Mouse (Mus musculus): ENCODE data around the gene Fkbp11.

Fkbp11 gene

DNA sequence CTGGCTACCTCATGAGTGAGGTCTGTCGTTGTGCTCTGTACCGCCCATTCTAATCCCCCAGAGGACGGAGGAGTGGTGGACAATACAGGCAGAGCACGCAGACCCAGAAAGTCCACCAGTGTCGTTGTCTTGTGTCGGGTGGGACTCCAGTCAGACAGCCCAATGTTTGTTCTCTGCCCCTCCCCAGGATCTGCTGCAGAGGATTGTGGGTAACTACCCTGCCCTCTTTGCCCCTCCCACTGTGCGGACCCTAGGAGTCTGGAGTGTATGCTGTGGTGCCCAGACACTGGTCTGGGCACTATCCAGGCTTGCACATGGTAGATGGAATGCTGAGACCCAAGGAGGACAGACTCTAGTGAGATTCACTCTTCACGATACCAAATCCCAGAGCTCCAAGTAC lies 31.8 kb downstream of the Fkbp11 start:
- DNase-seq (ENCODE audit: low spot score in 2 of 2) = no peak

DNA sequence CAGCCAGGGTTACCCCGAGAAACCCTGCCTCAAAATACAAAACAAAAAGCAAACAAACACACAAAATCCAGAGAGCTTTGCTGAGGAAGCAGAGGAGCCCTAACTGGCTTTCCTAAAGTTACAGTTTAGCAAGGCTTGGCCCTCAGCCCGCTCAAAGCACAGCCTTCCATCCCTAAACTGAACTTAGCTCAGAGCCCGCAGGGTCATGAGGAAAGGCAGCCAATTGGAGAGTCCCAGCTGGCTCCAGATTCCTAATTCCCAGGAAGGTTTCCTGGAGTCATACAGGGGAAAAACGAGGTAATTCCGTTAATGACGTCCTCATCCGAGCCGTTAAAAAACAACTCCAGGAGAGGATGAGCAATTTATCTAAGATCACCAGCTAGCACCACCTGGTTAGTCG lies 32.3 kb downstream of the Fkbp11 start:
- no peak for DNase-seq (ENCODE audit: low spot score in 2 of 2)

DNA sequence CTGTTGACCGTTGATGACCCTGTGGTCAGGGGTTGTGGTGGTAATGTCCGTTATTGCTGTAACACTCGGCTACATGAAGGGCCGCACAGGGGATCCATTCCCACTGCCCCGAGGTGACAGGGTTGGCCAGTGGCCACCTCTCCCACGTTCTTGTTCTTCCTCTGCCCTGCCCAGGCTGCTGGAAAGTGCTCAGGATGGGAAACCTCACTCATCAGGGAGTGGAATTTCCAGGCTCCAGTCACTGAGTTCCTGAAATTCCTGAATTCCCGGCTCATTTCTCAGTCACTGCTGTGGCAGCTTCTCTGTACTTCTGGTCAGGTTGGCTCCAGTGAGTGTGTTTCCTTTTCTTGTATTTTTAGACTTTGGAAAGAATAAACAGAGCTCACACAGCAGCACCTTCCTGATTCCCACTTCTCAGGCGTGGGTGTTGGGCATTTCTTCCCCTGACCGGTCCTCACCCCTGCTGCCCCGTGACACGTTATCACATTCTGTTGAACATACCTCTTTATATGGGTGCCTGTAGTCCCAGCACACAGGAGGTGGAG lies 35.8 kb downstream of the Fkbp11 start:
- DNase-seq (ENCODE audit: low spot score in 2 of 2) = no peak

DNA sequence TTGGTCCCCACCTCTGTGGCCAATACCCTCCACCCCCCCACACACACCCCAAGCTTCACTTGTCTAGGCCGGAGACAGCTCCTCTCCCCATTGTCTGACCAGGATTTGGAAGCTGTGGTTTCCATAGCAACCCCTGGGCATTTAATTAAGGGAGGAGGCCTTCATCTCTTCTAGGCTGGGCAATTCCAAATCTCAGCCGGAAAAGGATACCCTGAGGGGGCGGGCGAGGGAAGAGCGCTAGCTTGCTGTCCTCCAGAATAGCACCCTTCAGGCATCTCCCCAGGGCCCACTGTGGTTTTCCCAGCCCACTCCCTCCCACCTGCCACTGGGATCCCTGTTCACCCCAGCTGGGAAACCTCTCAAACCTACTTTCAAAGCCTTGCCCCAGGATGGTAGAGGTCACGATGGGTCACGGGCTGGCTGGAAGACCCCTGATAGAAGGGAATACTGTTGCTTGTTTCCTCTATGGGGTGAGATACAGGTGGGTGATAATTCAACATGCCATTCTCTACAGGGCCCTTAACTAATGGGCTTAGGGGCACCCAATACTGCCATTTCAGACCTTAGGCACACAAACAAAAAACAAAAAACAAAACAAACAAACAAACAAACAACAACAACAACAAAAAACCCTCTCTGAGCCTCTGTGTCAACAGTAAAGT lies 36.4 kb downstream of the Fkbp11 start:
- DNase-seq (ENCODE audit: low spot score in 2 of 2) = no peak

DNA sequence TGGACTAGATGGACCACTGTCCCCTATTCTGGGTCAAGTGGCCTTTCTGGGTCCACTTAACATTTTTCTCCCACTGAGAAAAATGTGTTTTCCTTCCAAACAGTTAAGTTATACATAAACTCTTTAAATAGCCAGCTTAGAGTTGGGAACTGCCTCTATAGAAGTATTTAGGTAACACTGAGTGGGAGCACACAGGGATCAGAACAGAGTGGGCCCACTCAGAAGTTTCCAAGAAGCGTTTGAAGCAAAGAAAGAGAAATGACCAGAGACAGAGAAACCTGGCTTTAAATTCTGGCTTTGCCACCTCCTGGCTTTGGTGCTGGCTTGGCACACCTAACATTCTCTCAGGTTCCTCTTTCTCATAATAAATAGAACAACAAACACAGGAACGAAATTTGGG lies 38.3 kb downstream of the Fkbp11 start:
- DNase-seq (ENCODE audit: low spot score in 2 of 2) = no peak

DNA sequence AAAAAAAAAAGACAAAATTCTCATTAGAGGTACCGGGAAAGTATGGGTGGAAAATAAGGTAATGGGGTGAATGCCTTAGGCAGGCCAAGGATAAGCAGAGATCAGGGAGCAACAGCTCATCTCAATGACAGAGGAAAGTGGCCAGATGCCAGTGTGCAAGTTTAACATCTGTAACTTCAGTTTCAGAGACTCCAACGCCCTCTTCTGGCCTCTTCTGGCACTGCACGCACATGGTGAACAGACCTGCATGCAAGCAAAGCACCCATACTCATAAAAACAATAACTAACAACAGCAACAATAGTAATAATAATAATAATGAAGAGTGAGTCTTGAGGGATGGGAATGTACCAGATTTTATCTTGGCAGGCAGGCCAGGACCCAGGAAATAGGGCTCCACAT lies 42.1 kb downstream of the Fkbp11 start:
- no peak for DNase-seq (ENCODE audit: low spot score in 2 of 2)

DNA sequence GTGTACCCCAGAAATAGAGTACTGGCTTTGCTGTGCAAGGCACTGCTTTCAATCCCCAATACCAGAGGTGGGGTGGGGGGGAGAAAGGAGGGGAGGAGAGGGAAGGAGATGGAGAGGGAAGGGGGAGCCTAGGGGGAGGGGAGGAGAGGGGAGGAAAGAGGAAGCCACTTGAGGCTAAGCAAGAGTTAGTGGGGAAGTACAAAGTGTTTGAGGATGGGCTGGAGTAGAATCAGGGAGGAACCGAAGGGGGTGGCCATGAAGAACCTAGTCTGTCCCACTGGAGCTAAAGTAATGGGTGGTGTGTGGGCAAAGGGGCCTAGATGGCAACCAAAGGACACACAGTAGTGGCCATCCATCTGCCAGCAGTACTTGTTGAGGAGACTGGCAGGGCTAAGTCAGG lies 44.3 kb downstream of the Fkbp11 start:
- DNase-seq (ENCODE audit: low spot score in 2 of 2) = no peak

DNA sequence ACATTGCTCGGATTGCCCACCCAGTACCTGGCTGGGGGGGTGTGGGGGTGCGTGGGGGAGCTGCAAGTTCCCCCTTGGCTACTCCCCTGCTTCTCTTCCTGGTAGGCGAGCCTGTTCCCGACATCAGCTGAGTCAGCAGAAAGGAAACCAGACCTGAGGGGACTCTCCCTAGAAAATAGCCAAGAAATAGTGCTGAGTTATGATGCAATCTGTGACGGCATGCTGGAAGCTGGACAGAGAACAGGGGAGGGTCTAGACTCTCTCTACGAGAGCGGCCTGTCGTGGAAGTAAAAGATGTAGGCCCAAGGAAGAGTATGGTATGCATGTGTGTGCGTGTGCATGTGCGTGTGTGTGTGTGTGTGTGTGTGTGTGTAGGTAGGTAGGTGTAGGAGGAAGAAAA lies 44.8 kb downstream of the Fkbp11 start:
- DNase-seq (ENCODE audit: low spot score in 2 of 2) = no peak

DNA sequence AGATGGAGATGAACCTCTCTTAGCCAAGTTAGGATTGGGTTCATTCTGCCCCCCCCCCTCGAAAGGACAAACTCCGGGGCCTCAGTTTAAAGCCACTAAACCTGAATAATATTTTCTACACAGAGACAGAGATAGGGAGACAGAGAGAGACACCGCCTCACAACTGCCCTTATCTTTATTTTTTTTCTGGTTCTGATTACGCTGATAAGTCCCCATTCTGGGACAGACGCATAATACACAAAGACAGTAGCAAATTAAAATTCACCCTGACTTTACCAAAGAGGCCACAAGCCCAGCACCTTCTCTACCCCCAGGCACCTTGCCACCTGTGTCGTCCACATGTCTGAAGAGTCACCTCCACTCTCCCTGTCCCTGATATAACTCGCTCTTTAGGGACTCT lies 46.4 kb downstream of the Fkbp11 start:
- DNase-seq (ENCODE audit: low spot score in 2 of 2) = no peak

DNA sequence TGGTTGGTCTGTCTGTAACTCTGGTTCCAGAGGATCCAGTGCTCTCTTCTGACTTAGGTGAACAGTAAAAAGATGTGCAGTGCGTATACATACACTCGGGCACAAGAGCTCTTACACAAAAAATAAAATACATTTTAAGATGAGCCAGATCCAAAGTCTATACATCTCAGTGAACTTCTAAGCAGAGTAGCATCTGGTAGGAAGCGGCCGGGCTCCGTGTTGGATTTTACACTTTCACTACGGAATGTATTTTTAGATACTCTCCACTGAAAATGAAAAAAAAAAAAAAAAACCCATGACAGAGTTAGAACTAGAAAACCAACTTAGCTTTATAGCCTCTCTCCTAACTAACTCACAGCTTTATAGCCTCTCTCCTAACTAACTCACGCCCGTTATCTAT lies 47.3 kb downstream of the Fkbp11 start:
- DNase-seq (ENCODE audit: low spot score in 2 of 2) = no peak

DNA sequence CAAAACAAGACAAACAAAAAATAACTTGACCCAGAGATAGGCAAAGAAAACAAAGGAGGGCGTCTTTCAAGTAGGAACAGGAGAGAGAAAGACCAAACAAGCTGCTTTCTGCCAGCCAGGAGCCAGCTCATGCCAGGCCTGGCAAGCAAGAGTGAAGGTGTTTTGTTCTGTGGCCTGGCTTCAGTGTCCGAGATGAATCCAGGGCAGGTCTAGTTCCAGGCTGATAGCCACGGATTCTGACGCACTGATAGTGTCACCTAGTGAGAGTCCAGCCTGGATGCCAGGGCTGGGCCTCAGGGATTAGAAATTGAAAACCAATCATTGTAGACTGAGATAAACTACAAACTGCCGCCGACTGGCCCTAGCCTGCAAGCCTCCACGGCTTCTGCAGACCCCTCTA lies 50.0 kb downstream of the Fkbp11 start:
- DNase-seq (ENCODE audit: low spot score in 2 of 2) = no peak

DNA sequence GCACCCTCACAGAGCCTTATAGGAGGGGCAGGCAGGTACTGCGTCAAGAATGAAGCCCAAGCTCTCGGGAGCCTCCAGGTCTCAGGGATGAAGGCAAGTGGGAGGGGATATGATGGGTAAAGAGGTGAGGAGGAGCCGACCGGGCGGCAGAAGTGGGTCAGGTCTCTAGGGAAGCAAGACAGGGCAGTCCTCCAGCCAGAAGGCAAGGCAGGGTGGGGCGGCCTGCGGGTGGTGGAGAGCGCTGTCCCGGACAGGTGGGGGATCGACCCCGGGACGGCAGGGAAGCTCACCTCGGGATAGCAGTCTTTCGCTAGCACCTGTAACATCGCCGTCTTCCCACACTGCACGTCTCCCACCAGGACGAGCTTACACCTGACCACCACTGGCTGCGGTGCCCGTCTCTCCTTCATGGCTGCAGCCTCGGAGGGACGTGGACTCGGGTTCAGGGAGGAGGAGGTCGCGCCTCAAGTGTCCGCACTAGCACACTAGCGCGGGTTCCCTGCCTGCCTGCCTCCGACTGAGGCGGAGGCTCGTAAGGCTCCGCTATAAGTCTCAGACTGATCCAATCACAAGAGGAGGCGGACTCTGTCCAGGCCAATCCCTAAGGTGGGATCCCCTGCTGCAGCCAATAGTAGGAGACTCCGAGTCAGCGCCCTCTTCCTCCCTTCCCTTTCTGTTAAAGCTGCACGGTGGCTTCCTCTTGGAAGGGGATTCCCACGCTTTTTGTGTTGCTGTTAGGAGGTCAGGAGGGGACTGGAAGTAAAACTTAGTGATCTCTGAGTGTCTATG lies 50.9 kb downstream of the Fkbp11 start, which contains the start of gene Rnd1:
Gene Rnd1, minus strand, starts transcription at position 522 of the 789 bp plus-strand sequence.
- peak; percentile 84 to 86 for DNase-seq (ENCODE audit: low spot score in 2 of 2)

DNA sequence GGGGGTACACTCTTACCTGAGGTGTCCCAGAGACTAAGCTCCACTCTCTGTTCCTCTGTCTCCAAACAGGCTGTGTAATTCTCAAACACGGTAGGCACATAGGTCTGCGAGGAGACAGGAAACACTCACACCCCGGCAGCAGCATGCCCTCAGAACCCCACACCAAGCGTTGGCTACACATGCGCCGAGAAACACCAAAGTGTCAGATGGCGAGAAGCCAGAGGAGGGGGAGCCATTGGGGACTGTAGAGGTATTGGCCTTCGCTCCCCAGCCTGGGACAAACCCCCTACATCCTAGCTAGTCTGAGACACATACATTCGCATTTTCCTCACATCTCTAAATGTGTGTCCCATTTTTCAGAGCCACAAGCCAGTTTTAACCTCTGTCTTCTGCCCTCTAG lies 51.5 kb downstream of the Fkbp11 start:
- DNase-seq (ENCODE audit: low spot score in 2 of 2) = no peak

DNA sequence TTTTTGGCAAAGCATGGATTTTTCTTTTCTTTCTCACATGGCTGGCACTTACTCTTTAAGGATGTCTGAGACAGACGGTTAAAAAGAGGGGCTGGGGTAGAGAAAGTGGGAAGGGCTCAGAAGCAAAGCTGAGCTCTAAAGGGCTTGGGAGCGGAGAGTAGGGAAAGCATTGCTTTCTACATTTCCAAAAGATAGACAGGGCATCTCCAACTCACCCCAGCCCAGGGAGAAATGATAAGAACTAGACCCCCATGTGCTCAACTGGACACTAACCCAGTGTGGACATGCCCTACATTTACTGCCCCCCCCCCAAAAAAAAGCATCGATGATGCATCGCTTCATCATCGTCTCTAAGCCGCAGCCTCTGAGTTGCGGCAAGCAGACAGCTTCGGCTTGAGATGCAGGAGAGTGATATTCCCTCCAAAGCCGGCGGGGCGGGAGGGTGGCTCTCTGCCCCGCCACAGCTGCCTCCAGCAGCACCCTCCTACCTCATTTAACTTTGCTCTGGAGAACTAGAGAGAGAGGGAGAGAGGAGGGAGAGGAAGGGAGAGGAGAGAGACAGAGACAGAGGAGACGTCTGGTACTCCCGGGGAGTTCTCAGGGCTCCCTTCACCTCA lies 52.3 kb downstream of the Fkbp11 start:
- DNase-seq (ENCODE audit: low spot score in 2 of 2) = no peak

DNA sequence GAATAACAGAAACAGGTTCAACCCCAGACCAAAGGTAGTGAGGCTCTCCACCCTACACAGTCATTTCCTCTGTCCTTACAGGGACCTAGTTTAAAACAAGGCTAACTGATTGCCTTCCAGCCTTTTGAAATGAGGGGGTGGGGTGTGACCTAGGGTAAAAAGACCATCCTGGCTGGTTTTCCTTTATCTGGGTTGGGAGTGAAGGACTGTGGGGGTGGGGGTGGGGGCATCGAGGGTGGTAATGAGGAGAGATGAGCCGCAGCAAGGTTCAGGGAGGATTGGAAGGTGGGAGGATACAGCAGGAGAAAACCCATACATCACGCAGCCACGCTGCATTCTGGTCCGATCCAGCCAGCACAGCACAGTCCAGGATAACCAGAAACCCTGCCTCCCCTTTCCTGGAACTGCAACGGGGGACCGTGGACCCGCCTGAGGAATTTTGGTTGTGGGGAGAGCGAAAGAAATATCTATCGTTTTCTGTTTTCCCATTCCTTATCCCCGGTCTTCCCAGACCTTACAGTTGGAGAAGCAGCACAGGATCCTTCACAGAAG lies 52.9 kb downstream of the Fkbp11 start:
- no peak for DNase-seq (ENCODE audit: low spot score in 2 of 2)

Measured in frontal cortex, postnatal 10 days (tissue).